Mouse (Mus musculus) left cerebral cortex, postnatal 10 days (tissue): Measurements from ENCODE around the gene Snx33. TPM values are rescaled to one million over a fixed set of nuclear protein-coding genes. Genes with fewer than 3 reads are reported as not detected.

Source experiments
- DNase-seq, 2 experiments: peaks; one replicate each; pipeline ENCODE4 v3.0.0; 2021 to 2022; ENCODE audit warnings: low spot score in 2 of 2, mixed read lengths in 1 of 2; ENCODE audit errors: extremely low spot score in 1 of 2
- intact Hi-C: fragments of 180-260 bp; cut with DNase I; formaldehyde crosslinking; loops from one replicate; pipeline ENCODE4 v1.15.1; 2025
- total RNA-seq, 2 experiments: library from RNA; stranded (reverse); gene quantifications; 2 replicates each; pipeline ENCODE4 v1.2.3; 2021

The Snx33 gene
- total RNA-seq, 2 experiments from 2014 or later = 3.4 to 4.1 TPM

DNA sequence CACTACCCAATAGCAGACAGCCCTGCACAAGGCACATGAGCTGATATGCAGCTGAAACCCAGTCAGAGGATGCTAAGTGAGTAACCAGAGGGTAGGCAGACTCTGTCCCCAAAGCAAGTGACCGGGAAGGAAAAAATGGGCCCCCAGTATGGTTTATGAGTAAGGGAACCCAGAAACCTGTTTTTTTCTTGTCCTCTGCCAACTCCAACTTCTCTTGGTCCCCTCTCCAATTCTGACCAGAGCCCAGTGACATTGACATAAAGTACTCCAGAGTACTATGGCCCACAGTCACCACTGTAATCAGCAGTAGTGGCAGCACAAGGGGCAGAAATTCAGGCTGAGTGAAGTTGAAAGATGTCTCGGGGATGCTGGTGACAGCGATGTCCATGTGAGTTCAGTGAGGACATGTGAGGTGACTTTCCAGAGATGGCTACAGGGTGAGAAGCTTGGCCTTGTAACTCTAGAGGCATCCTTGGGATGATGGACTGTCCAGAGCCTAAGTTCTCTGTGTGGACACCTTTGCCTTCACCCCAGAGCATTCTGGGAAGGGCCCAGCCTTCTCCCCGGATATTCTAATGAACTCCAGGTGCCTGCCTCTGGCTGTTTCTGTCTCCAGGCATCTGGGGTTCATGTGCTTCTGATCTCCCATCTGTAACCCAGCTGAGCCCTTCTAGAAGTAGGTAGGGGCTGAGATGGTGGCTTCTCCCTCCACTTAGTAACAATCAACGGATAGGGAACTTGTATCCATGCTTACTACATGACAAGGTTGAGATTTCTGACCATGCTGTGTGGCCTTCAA, 55.9 kb downstream of the Snx33 start:
- no peak for DNase-seq
- intact Hi-C loops = no loop called here

DNA sequence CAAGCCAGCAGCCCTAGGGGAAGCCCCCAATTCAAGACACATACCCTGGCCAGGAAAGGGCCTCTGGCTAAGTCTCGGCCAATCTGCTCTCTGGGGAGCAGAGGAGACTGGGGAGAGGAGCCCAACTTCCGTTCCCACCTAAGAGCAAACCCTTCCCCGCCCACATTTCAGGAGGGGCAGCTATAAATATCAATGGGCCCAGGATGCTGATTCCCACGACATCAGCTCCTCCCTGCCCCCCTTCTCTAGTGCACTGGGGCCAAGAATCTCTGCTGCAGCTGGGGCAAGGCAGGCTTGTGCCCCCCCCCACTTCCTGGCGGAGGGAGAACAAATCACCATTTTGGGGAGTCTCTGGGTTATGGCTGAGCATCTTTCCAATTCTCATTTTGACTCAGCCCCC, 57.0 kb downstream of the Snx33 start:
- DNase-seq = peak in 1 of 2 experiments; percentile 85
- intact Hi-C loops = no loop called here

DNA sequence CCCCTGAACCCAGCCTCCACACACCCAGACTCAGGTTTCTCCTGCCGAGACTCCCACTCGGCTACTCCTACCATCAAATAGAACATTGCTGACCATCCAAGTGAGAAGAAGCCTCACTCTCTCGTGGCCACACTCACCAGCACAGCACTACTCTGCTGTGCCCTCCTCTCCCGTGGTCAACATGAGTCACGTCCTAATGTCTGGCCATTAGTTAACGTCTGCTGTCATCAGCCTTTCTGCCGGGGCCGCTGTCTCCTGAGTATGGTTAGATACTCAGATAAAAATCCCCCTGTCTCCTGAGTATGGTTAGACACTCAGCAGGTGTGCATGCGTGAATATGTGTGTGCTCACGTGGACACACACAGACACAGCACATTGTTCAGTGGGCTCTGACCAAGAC, 57.4 kb downstream of the Snx33 start:
- DNase-seq = no peak
- intact Hi-C loops = no loop called here

DNA sequence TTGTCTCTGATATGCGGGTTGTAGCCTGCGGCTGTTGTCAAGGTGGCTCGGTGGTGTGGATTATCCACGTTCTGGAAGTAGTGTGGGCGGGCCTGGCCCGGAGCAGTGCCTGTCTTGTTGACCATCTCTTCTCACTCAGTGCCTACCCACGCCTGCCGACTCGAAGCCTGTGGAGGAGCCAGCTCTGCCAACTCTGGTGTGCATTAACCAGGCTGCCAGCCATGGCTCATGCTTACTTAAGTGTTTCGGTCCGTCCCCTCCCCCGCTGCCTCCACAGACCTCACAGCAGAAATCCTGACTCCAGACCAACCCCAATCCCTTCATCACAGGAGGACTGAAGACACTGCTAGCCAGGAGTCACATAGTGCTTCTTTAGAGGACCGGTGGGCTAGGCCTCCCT, 58.6 kb downstream of the Snx33 start:
- peak in 1 of 2 experiments; percentile 65 for DNase-seq

DNA sequence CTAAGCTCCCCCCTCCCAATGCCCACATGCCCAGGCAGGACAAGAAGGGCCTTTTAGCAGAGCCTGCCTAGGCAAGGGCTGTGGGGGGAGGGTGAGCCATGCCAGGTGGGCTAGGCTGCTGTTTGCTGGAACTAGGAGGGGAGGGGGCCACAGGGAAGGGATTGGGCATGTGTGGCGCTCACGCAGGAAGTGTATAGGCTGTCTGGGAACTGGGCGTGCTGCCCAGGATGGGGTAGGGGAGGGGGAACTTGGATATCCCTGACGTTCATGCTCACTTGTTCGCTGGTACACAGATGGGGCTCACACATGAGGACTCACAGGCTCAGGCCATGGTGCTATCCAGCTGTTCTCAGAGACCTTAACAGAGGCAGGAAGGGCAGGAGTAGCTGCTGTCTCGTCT, 59.9 kb downstream of the Snx33 start:
- intact Hi-C loops = no loop called here
- DNase-seq = peak; percentile 86 to 91

More for the DNA sequence above, 58.6 kb downstream of the Snx33 start:
- intact Hi-C loops = no loop called here

Other genes starting within 250 kb of the Snx33 start
- 100 to 1,000 TPM; 368 to 379 TPM for gene Lingo1, start 131.9 kb downstream of the Snx33 start, total RNA-seq
- gene Odf3l1, start 63.7 kb downstream of the Snx33 start, total RNA-seq = not detected
- 10 to 100 TPM; 21.2 to 28.0 TPM for gene Cspg4, start 63.3 kb downstream of the Snx33 start, total RNA-seq
- gene Imp3, start 9.1 kb upstream of the Snx33 start, total RNA-seq = 10 to 100 TPM; 49.0 to 55.8 TPM
- gene Snupn, start 22.5 kb upstream of the Snx33 start, total RNA-seq = 10 to 100 TPM; 16.3 to 17.3 TPM
- gene Ptpn9, start 66.6 kb upstream of the Snx33 start, total RNA-seq = 10 to 100 TPM; 27.1 to 28.5 TPM
- gene Sin3a, start 143.7 kb upstream of the Snx33 start, total RNA-seq = 10 to 100 TPM; 29.5 to 34.8 TPM
- gene Man2c1, start 202.3 kb upstream of the Snx33 start, total RNA-seq = 100 to 1,000 TPM; 140 to 148 TPM
- 1 to 10 TPM; 7.6 to 8.0 TPM for gene Neil1, start 219.9 kb upstream of the Snx33 start, total RNA-seq
- 10 to 100 TPM; 81.8 to 90.4 TPM for gene Commd4, start 230.0 kb upstream of the Snx33 start, total RNA-seq